Mouse (Mus musculus) myocyte (in vitro differentiated cells): ENCODE measurements at regions not wholly inside any gene's neighbourhood (a gene's known extent, or its start where the extent isn't known, plus 50 kb on each side); places are given as distances from the start of the nearest gene placed in this dataset.
A peak's percentile ranks its signal among the peaks of the same experiment; 100 is the strongest.

Source experiments
- H3K27me3 ChIP-seq: one replicate; pipeline ENCODE4 v1.6.1; 2011; ENCODE audit not compliant: control insufficient read depth, insufficient read depth, insufficient read length
- H3K36me3 ChIP-seq: one replicate; pipeline ENCODE4 v1.6.1; 2011; ENCODE audit not compliant: control insufficient read depth, insufficient read depth
- H3K4me2 ChIP-seq: one replicate; pipeline ENCODE4 v1.6.1; 2011; ENCODE audit warnings: low read depth, control low read depth
- H3K4me3 ChIP-seq: one replicate; pipeline ENCODE4 v1.5.1; 2011; ENCODE audit warnings: mild to moderate bottlenecking, control low read depth, moderate library complexity
- H3K79me2 ChIP-seq: one replicate; pipeline ENCODE4 v1.6.1; 2011; ENCODE audit not compliant: control insufficient read depth, insufficient read depth
- H3ac ChIP-seq: one replicate; pipeline ENCODE4 v1.6.1; 2011; ENCODE audit not compliant: control insufficient read depth, insufficient read length
- CEBPB ChIP-seq: IDR thresholded peaks from 2 replicates; pipeline ENCODE4 v1.6.1; 2011; ENCODE audit warnings: mild to moderate bottlenecking, moderate library complexity; ENCODE audit not compliant: poor library complexity, insufficient read depth, severe bottlenecking
- E2F4 ChIP-seq: IDR thresholded peaks from one replicate; pipeline ENCODE4 v1.6.1; 2011; ENCODE audit warnings: mild to moderate bottlenecking, control low read depth, moderate library complexity; ENCODE audit not compliant: insufficient read depth
- MAX ChIP-seq: IDR thresholded peaks from one replicate; pipeline ENCODE4 v1.6.1; 2011; ENCODE audit warnings: low read depth, mild to moderate bottlenecking, control low read depth
- MYOD1 ChIP-seq, 3 experiments: IDR thresholded peaks; one replicate each; pipeline ENCODE4 v1.6.1; 2011; ENCODE audit warnings: control low read depth in 2 of 3, low read depth in 2 of 3, mild to moderate bottlenecking in 2 of 3, moderate library complexity in 1 of 3; ENCODE audit not compliant: insufficient read length in 2 of 3, control insufficient read depth in 1 of 3
- MYOG ChIP-seq, 3 experiments: IDR thresholded peaks; one replicate each; pipeline ENCODE4 v1.6.1; 2011; ENCODE audit warnings: control low read depth in 2 of 3, low read depth in 2 of 3, mild to moderate bottlenecking in 2 of 3; ENCODE audit not compliant: insufficient read length in 2 of 3, control insufficient read depth in 1 of 3, insufficient read depth in 1 of 3
- POLR2A ChIP-seq: IDR thresholded peaks from one replicate; pipeline ENCODE4 v1.6.1; 2011; ENCODE audit warnings: low read depth, mild to moderate bottlenecking, control low read depth, moderate library complexity; ENCODE audit not compliant: insufficient read length
- POLR2AphosphoS2 ChIP-seq: IDR thresholded peaks from one replicate; pipeline ENCODE4 v1.6.1; 2011; ENCODE audit warnings: low read depth, control low read depth; ENCODE audit not compliant: insufficient read length
- REST ChIP-seq: IDR thresholded peaks from one replicate; pipeline ENCODE4 v1.6.1; 2011; ENCODE audit warnings: mild to moderate bottlenecking, control low read depth, moderate library complexity; ENCODE audit not compliant: insufficient read depth, insufficient read length
- SRF ChIP-seq: IDR thresholded peaks from one replicate; pipeline ENCODE4 v1.6.1; 2011; ENCODE audit warnings: low read depth; ENCODE audit not compliant: control insufficient read depth, insufficient read length
- TCF12 ChIP-seq: IDR thresholded peaks from one replicate; pipeline ENCODE4 v1.6.1; 2011; ENCODE audit warnings: mild to moderate bottlenecking, control low read depth; ENCODE audit not compliant: poor library complexity, insufficient read depth, severe bottlenecking
- TCF3 ChIP-seq: IDR thresholded peaks from one replicate; pipeline ENCODE4 v1.6.1; 2011; ENCODE audit warnings: low read depth, control low read depth; ENCODE audit not compliant: insufficient read length
- USF1 ChIP-seq: IDR thresholded peaks from one replicate; pipeline ENCODE4 v1.6.1; 2011; ENCODE audit warnings: low read depth, mild to moderate bottlenecking, control low read depth, moderate library complexity

DNA sequence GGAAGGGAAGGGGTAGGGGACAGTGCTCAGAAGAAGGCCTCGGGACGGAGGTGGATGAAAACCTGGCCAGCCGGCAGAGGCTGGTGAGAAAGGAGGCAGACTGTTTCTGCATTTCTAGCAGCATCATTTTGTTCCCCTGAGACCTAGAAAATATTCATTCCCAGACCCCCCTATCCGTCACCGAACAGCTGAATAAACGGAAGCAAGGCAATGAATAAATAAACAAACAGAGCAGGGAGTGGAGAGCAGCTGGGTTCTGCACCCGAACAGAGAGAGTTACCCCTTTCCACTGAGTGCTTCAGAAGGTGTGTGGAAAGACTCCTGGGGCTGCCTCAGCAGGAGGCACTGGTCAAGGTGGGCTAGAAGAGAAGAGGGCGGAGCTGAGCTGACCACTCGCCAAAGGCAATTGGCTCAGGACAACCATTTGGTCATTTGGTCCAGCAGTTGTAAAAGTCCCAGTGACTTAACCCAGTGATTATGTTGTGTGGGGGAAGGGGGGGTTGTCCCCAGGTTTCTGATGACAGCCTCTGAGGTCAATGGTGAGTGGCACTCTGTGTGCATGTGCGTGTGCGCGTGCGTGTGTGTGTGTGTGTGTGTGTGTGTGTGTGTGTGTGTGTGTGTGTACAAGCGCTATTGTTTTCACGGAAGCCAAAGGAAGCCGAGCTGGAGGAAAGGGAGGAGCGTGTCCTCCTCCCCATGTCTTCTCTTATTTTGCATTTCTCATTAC lies 233.1 kb downstream of the H2al1j start:
- H3K4me3 ChIP-seq = no peak overlapping the region
- peak overlapping the region; percentile 38 for H3K4me2 ChIP-seq
- no peak overlapping the region for H3ac ChIP-seq
- no peaks in the 10 kb centered on the region for H3K27me3 ChIP-seq
- H3K36me3 ChIP-seq = no peaks in the 10 kb centered on the region
- TF ChIP-seq SRF = no peak
- TF ChIP-seq USF1 = no peak
- TF ChIP-seq MYOG (IDR thresholded peaks at IDR 0.05; ENCODE audit: control insufficient read depth in 1 of 3, insufficient read depth in 1 of 3, insufficient read length in 2 of 3, low read depth in 2 of 3) = no peak
- TF ChIP-seq TCF12 = peak; percentile 28
- no peak for TF ChIP-seq REST
- TF ChIP-seq MYOD1 (IDR thresholded peaks at IDR 0.05; ENCODE audit: control insufficient read depth in 1 of 3, insufficient read length in 2 of 3, low read depth in 2 of 3) = peak in 2 of 3 experiments; percentile 23 to 50
- no peak for TF ChIP-seq TCF3
- no peaks in the 10 kb centered on the region for H3K79me2 ChIP-seq

DNA sequence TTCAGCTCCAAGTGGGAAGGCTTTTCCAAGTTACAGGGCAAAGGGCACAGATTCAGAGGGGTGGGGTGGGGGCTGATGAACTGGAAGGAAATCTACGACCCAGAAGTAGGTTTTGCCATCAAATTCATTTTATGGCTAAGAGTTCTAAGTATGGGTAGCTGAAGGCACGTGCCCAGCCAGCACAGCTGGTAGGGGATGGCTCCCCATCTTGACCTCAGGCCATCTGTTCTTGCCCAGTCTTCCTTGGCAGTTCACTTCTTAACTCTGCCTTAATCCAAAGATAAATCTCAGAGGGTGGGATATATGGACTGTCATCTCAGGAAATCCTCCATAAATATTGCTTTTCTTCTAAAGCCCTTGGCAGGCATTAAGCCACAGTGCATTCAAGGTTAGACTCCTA lies 238.3 kb downstream of the H2al1j start:
- Histone ChIP-seq H3ac (no peak overlapping the region), H3K36me3 (no peaks in the 10 kb centered on the region)

GRCm38 (mm10) chrX:11567827-11568226 lies 240.2 kb downstream of the H2al1j start:
- Histone ChIP-seq H3K27me3 (no peaks in the 10 kb centered on the region), H3K36me3 (no peaks in the 10 kb centered on the region), H3ac (no peak overlapping the region), H3K79me2 (no peaks in the 10 kb centered on the region), H3K4me3 (no peak overlapping the region), H3K4me2 (no peak overlapping the region)
- no peak for TF ChIP-seq POLR2A
- no peak for TF ChIP-seq MYOG (IDR thresholded peaks at IDR 0.05; ENCODE audit: control insufficient read depth in 1 of 3, insufficient read depth in 1 of 3, insufficient read length in 2 of 3, low read depth in 2 of 3)
- TF ChIP-seq E2F4 = no peak
- TF ChIP-seq TCF12 = no peak
- TF ChIP-seq REST = no peak
- TF ChIP-seq MYOD1 (IDR thresholded peaks at IDR 0.05; ENCODE audit: control insufficient read depth in 1 of 3, insufficient read length in 2 of 3, low read depth in 2 of 3) = no peak
- TF ChIP-seq CEBPB = no peak
- TF ChIP-seq SRF = no peak
- TF ChIP-seq TCF3 = no peak

More for the DNA sequence above, 238.3 kb downstream of the H2al1j start:
- Histone ChIP-seq H3K4me2 (no peak overlapping the region), H3K79me2 (no peaks in the 10 kb centered on the region), H3K27me3 (no peaks in the 10 kb centered on the region), H3K4me3 (no peak overlapping the region)
- no peak for TF ChIP-seq CEBPB
- peak in 2 of 3 experiments; percentile 63 to 67 for TF ChIP-seq MYOD1 (IDR thresholded peaks at IDR 0.05; ENCODE audit: control insufficient read depth in 1 of 3, insufficient read length in 2 of 3, low read depth in 2 of 3)
- peak in 1 of 3 experiments; percentile 52 for TF ChIP-seq MYOG (IDR thresholded peaks at IDR 0.05; ENCODE audit: control insufficient read depth in 1 of 3, insufficient read depth in 1 of 3, insufficient read length in 2 of 3, low read depth in 2 of 3)
- TF ChIP-seq TCF12 = no peak

DNA sequence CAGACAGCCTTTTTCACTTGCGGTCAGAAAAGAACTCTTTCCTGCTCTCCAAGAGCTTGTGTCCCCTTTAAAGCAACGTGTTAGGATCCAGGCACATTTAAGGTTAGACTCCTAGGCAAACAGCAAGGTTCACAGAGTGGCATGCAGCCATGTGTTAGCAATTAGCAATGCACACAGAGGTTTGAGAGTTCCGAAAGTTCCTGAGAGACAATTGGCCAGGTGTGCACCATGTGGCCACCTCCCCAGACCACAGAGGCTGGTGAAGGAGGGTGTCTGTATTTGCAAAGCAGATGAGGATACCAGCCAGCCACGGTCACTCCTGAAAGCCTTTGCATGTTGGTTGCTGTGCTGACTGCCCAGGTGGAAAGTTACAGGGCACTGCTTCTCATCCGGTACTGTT lies 240.6 kb downstream of the H2al1j start:
- H3K79me2 ChIP-seq = no peaks in the 10 kb centered on the region
- H3K4me2 ChIP-seq = no peak overlapping the region
- no peaks in the 10 kb centered on the region for H3K27me3 ChIP-seq
- TF ChIP-seq REST = no peak
- TF ChIP-seq MAX = no peak
- H3ac ChIP-seq = no peak overlapping the region
- H3K36me3 ChIP-seq = no peaks in the 10 kb centered on the region
- no peak overlapping the region for H3K4me3 ChIP-seq

GRCm38 (mm10) chrX:11574354-11574753 lies 246.7 kb downstream of the H2al1j start:
- H3ac ChIP-seq = no peak overlapping the region
- H3K79me2 ChIP-seq = no peaks in the 10 kb centered on the region
- no peak overlapping the region for H3K4me2 ChIP-seq
- H3K4me3 ChIP-seq = no peak overlapping the region
- H3K36me3 ChIP-seq = no peaks in the 10 kb centered on the region
- TF ChIP-seq USF1 = no peak
- no peak for TF ChIP-seq MYOD1 (IDR thresholded peaks at IDR 0.05; ENCODE audit: control insufficient read depth in 1 of 3, insufficient read length in 2 of 3, low read depth in 2 of 3)
- no peak for TF ChIP-seq TCF12
- no peak for TF ChIP-seq POLR2A
- TF ChIP-seq TCF3 = no peak
- TF ChIP-seq MYOG (IDR thresholded peaks at IDR 0.05; ENCODE audit: control insufficient read depth in 1 of 3, insufficient read depth in 1 of 3, insufficient read length in 2 of 3, low read depth in 2 of 3) = no peak
- no peak for TF ChIP-seq MAX
- no peak for TF ChIP-seq E2F4
- no peak for TF ChIP-seq SRF
- TF ChIP-seq POLR2AphosphoS2 = no peak
- no peak for TF ChIP-seq REST
- no peak for TF ChIP-seq CEBPB
- H3K27me3 ChIP-seq = no peaks in the 10 kb centered on the region
